Mouse (Mus musculus) heart, embryonic 11.5 days (tissue): ENCODE data around the gene Mrrf. TPM values are rescaled to one million over a fixed set of nuclear protein-coding genes. Genes with fewer than 3 reads are reported as not detected.
"Not testable (repeated sequence)": the region's sequence is repeated elsewhere in the genome, so short reads cannot be mapped to it uniquely, and the experiment has no call there.

Experiments
- ATAC-seq: fragments of 200-750 bp; cut with Nextera tagmentation; replicated peaks from 2 replicates; pipeline ENCODE4 v1.8.0; 2017; ENCODE audit warnings: moderate library complexity; ENCODE audit not compliant: insufficient number of reproducible peaks, low FRiP score, low TSS enrichment
- H3K27ac ChIP-seq: fragments of 300-500 bp; sonication (generic); 2 replicates; pipeline ENCODE4 v1.5.1; 2014; ENCODE audit warnings: mild to moderate bottlenecking, low read depth, low read length
- H3K27me3 ChIP-seq: fragments of 300-500 bp; sonication (generic); 2 replicates; pipeline ENCODE4 v1.6.1; 2014; ENCODE audit warnings: mild to moderate bottlenecking, low read length, mixed read lengths; ENCODE audit not compliant: control insufficient read depth, insufficient read depth
- H3K36me3 ChIP-seq: fragments of 300-500 bp; sonication (generic); 2 replicates; pipeline ENCODE4 v1.6.1; 2014; ENCODE audit warnings: mild to moderate bottlenecking, low read length, moderate library complexity, mixed read lengths; ENCODE audit not compliant: control insufficient read depth, insufficient read depth
- H3K4me1 ChIP-seq: fragments of 300-500 bp; sonication (generic); 2 replicates; pipeline ENCODE4 v1.6.1; 2014; ENCODE audit warnings: low read length; ENCODE audit not compliant: control insufficient read depth, insufficient read depth
- H3K4me2 ChIP-seq: fragments of 300-500 bp; sonication (generic); 2 replicates; pipeline ENCODE4 v1.6.1; 2014; ENCODE audit warnings: mild to moderate bottlenecking, moderate library complexity
- H3K4me3 ChIP-seq: fragments of 300-500 bp; sonication (generic); 2 replicates; pipeline ENCODE4 v1.5.1; 2014; ENCODE audit warnings: low read depth, low read length
- H3K9ac ChIP-seq: fragments of 300-500 bp; sonication (generic); 2 replicates; pipeline ENCODE4 v1.6.1; 2014; ENCODE audit warnings: mild to moderate bottlenecking, low read depth, low read length, moderate library complexity
- H3K9me3 ChIP-seq: fragments of 300-500 bp; sonication (generic); replicated peaks from 2 replicates; pipeline ENCODE4 v1.6.1; 2016; ENCODE audit warnings: low read length; ENCODE audit not compliant: control insufficient read depth
- WGBS: fragments of 180-500 bp; shearing (Covaris S2); extraction: QIAGEN DNeasy Blood & Tissue Kit; methylation state at CpG from one replicate; pipeline ENCODE4 v1.1.7; 2014; ENCODE audit not compliant: insufficient replicate concordance; 5-methylcytosine and 5-hydroxymethylcytosine counted together
- polyA plus RNA-seq: library from polyadenylated mRNA; unstranded; fragments of >200 nt; fragmentation: Nextera tagmentation; extraction: Ambion mirVana; gene quantifications from 2 replicates; pipeline ENCODE4 v1.2.1, GENCODE M21; 2014

The Mrrf gene
- polyA plus RNA-seq, 1 experiment from 2014 or later = 37.2 TPM

DNA sequence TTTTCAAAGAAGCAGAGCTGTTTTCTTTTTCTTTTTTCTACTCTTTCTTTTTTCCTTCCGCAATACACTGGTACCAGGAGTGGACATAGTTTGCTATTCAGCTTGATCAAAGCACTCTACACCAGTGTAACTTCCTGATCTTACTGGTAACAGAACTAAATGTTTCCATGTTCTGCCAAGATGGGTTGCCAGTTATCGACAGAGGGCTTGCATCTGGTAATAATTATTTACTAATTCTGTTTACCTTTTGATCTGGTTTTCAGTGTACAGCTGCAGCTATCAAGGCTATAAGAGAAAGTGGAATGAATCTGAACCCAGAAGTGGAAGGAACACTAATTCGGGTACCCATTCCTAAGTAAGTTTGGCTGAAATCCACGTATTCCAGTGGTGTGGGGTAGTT lies 23.1 kb downstream of the Mrrf start:
- Histone ChIP-seq H3K27ac (no peak overlapping the region), H3K4me3 (no peak overlapping the region), H3K27me3 (no peaks in the 10 kb centered on the region), H3K36me3 (0 out of 2 replicates have a peak, but pooled peaks cover 2% of the 10 kb centered on the region), H3K9me3 (no peaks in the 10 kb centered on the region), H3K9ac (no peak overlapping the region), H3K4me2 (no peak overlapping the region), H3K4me1 (no peaks in the 10 kb centered on the region)
- no peak for ATAC-seq
- 84% methylated on average over 4 of the region's 4 CpGs for WGBS

- ATAC-seq = no peak
- Histone ChIP-seq H3K36me3 (no peaks in the 10 kb centered on the region; the same call in 1 of the 2 replicates), H3K4me3 (no peak overlapping the region), H3K4me2 (no peak overlapping the region), H3K4me1 (no peaks in the 10 kb centered on the region), H3K9ac (no peak overlapping the region), H3K27ac (no peak overlapping the region), H3K9me3 (no peaks in the 10 kb centered on the region), H3K27me3 (no peaks in the 10 kb centered on the region)
- 66% methylated on average over 1 of the region's 1 CpGs for WGBS
Measured at GRCm38 (mm10) chr2:36167990-36168618, 31.9 kb downstream of the Mrrf start.

GRCm38 (mm10) chr2:36169176-36169575 lies 33.0 kb downstream of the Mrrf start:
- no peaks in the 10 kb centered on the region for H3K4me1 ChIP-seq
- no peak overlapping the region for H3K4me2 ChIP-seq
- ATAC-seq = no peak
- no peaks in the 10 kb centered on the region for H3K27me3 ChIP-seq
- H3K27ac ChIP-seq = no peak overlapping the region
- H3K9ac ChIP-seq = no peak overlapping the region
- no peaks in the 10 kb centered on the region for H3K9me3 ChIP-seq
- H3K4me3 ChIP-seq = no peak overlapping the region
- H3K36me3 ChIP-seq = no peaks in the 10 kb centered on the region; the same call in 1 of the 2 replicates
- WGBS = 73% methylated on average over 4 of the region's 4 CpGs

DNA sequence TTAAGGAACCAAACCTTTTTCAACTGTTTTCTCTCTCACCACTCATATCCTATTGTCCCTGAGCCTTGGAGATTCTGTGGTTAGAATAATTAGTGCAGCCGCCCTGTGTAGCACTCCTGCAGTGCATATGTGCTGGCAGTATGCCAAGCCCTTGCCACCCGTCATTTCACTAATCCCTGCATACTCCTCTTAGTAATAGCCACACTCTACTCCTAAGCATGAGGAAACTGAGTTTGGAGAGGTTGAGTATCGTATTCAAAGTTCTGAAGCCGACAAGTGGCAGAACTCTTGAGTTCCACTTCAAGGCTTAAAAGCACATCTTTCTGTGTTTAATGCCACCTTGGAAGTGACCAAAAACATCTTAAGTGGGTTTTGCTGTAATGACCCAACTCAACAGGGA lies 35.9 kb downstream of the Mrrf start:
- H3K4me2 ChIP-seq = no peak overlapping the region
- H3K9ac ChIP-seq = no peak overlapping the region
- ATAC-seq = no peak
- H3K4me1 ChIP-seq = no peaks in the 10 kb centered on the region
- no peaks in the 10 kb centered on the region for H3K27me3 ChIP-seq
- H3K9me3 ChIP-seq = no peaks in the 10 kb centered on the region
- no peak overlapping the region for H3K27ac ChIP-seq
- H3K36me3 ChIP-seq = no peaks in the 10 kb centered on the region
- 67% methylated on average over 4 of the region's 4 CpGs for WGBS
- H3K4me3 ChIP-seq = no peak overlapping the region

GRCm38 (mm10) chr2:36172574-36172973 lies 36.4 kb downstream of the Mrrf start:
- Histone ChIP-seq H3K4me2 (no peak overlapping the region), H3K4me1 (no peaks in the 10 kb centered on the region), H3K27me3 (no peaks in the 10 kb centered on the region), H3K27ac (no peak overlapping the region), H3K9ac (no peak overlapping the region), H3K4me3 (no peak overlapping the region), H3K9me3 (no peaks in the 10 kb centered on the region), H3K36me3 (no peaks in the 10 kb centered on the region)
- ATAC-seq = no peak
- 85% methylated on average over 3 of the region's 3 CpGs for WGBS

DNA sequence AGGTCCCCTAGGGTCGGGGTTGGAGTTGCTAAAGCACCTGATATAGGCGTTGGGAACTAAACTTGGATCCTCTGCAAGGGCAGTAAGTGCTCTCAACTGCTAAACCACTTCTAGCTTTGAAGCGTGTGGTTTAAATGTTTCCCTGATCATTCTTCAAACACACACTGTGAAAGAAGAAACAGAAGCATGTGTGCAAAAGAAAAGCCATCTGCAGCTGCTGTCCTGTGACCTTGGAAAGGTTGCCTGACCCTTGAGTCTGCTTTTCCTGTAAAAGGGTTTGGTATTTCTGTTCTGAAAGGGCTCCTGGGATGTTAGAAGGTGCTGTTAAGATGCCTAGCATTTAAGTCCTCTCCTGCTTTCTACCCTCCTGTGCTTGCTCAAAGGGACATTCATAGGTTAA lies 43.3 kb downstream of the Mrrf start:
- Histone ChIP-seq H3K9ac (no peak overlapping the region), H3K27me3 (no peaks in the 10 kb centered on the region), H3K27ac (no peak overlapping the region), H3K4me1 (peaks cover 5% of the 10 kb centered on the region; the same call in 1 of the 2 replicates), H3K4me3 (no peak overlapping the region), H3K4me2 (no peak overlapping the region), H3K36me3 (no peaks in the 10 kb centered on the region), H3K9me3 (no peaks in the 10 kb centered on the region)
- 48% methylated on average over 3 of the region's 3 CpGs for WGBS
- ATAC-seq = no peak

GRCm38 (mm10) chr2:36181587-36182368 lies 45.6 kb downstream of the Mrrf start:
- not testable (repeated sequence) for H3K4me3 ChIP-seq, H3K4me2 ChIP-seq, H3K27ac ChIP-seq, H3K36me3 ChIP-seq, H3K9me3 ChIP-seq, H3K4me1 ChIP-seq, H3K27me3 ChIP-seq, ATAC-seq, H3K9ac ChIP-seq
- WGBS = 89% methylated on average over 4 of the region's 4 CpGs

GRCm38 (mm10) chr2:36183278-36183677 lies 47.1 kb downstream of the Mrrf start:
- Histone ChIP-seq H3K36me3 (no peaks in the 10 kb centered on the region), H3K4me2 (no peak overlapping the region), H3K27me3 (no peaks in the 10 kb centered on the region), H3K9me3 (no peaks in the 10 kb centered on the region), H3K27ac (no peak overlapping the region), H3K4me3 (no peak overlapping the region), H3K4me1 (peaks cover 5% of the 10 kb centered on the region; the same call in 1 of the 2 replicates), H3K9ac (no peak overlapping the region)
- 77% methylated on average over 2 of the region's 2 CpGs for WGBS
- ATAC-seq = no peak
